Mouse (Mus musculus): ENCODE measurements at regions not wholly inside any gene's neighbourhood (a gene's known extent, or its start where the extent isn't known, plus 50 kb on each side); places are given as distances from the start of the nearest gene placed in this dataset.

- DNase-seq, result no peak
Observed at GRCm38 (mm10) chr10:43721356-43721755, 143.3 kb downstream of the Cd24a start.

GRCm38 (mm10) chr10:43722164-43722563 is 144.1 kb downstream of the Cd24a start:
- DNase-seq, result no peak

- DNase-seq, result peak; percentile 78
Observed at GRCm38 (mm10) chr10:43722711-43723614, 144.9 kb downstream of the Cd24a start.

GRCm38 (mm10) chr10:43723615-43723937 is 145.5 kb downstream of the Cd24a start:
- DNase-seq, result no peak

GRCm38 (mm10) chr10:43727746-43728145 is 149.7 kb downstream of the Cd24a start:
- DNase-seq, result no peak

- no peak for DNase-seq
Observed at GRCm38 (mm10) chr10:43729184-43729583, 151.1 kb downstream of the Cd24a start.

- DNase-seq, result no peak
Observed at GRCm38 (mm10) chr10:43733618-43734415, 155.7 kb downstream of the Cd24a start.

- no peak for DNase-seq
Observed at GRCm38 (mm10) chr10:43739181-43739580, 161.1 kb downstream of the Cd24a start.

GRCm38 (mm10) chr10:43739718-43740117 is 161.6 kb downstream of the Cd24a start:
- DNase-seq, result no peak

GRCm38 (mm10) chr10:43740204-43740865 is 161.2 kb downstream of the Qrsl1 start:
- peak; percentile 30 for DNase-seq

- DNase-seq, result no peak
Observed at GRCm38 (mm10) chr10:43741361-43742084, 160.0 kb downstream of the Qrsl1 start.

GRCm38 (mm10) chr10:43742085-43743054 is 159.2 kb downstream of the Qrsl1 start:
- no peak for DNase-seq

- DNase-seq, result no peak
Observed at GRCm38 (mm10) chr10:43743188-43744120, 158.1 kb downstream of the Qrsl1 start.

- DNase-seq, result no peak
Observed at GRCm38 (mm10) chr10:43745931-43746630, 155.5 kb downstream of the Qrsl1 start.

- DNase-seq, result no peak
Observed at GRCm38 (mm10) chr10:43746631-43747001, 154.9 kb downstream of the Qrsl1 start.

GRCm38 (mm10) chr10:43747541-43747940 is 154.0 kb downstream of the Qrsl1 start:
- DNase-seq, result no peak

- DNase-seq, result no peak
Observed at GRCm38 (mm10) chr10:43748300-43748699, 153.2 kb downstream of the Qrsl1 start.

- no peak for DNase-seq
Observed at GRCm38 (mm10) chr10:43749496-43750110, 151.9 kb downstream of the Qrsl1 start.

- no peak for DNase-seq
Observed at GRCm38 (mm10) chr10:43750401-43750800, 151.1 kb downstream of the Qrsl1 start.
